Mouse (Mus musculus) urinary bladder, postnatal 4 days (tissue): ENCODE results near the gene Pex16.

Experiments used
- DNase-seq, 2 experiments: peaks; one replicate each; pipeline ENCODE4 v3.0.0; 2021 to 2022; ENCODE audit warnings: low spot score in 2 of 2

Gene Pex16

GRCm38 (mm10) chr2:92422388-92423135 lies 48.1 kb downstream of the Pex16 start:
- DNase-seq: no peak

- no peak for DNase-seq
These were observed 48.7 kb downstream of the Pex16 start for GRCm38 (mm10) chr2:92423156-92423555.

- peak; percentile 84 to 86 for DNase-seq
These were observed 49.4 kb downstream of the Pex16 start for GRCm38 (mm10) chr2:92423702-92424461.

DNA sequence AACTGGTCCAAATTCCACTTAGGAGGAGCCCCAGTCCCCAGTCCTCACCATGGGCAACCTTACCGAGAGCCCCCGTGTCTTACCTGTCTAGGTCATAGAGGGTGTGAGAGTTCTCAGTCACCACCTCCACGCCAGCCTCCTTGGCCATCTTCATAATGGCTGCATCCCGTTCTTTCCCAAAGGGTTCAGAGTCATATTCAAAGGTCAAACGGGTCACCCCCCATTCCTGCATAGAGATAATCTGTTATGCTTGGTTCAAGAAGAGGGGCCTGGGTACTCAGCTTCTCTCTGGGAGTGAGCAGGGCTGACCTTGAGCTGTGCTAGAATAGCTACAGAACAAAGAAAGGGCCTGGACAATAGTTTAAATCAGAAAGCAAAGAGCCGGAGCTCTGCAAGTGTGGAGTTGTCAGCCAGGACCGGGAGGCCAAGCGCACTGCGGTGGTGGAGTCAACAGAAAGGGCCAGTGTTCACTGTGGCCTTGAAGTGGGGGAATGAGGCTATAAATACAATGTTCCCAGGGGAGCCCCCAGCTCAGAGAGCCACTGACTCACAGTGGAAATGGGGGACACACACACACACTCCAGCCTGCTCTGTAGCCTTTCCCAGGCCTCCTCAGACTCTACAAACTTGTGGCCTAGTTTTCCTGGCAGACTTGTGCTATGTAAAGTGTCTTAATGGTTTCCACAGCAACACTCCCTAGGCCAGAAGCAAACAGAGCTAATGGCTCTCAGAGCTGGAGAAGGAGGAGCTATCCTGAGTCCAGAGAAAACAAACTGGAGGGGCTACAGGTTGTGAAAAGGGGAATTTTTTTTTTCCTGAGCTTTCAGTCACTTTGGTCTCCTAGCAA lies 50.2 kb downstream of the Pex16 start:
- peak in 1 of 2 experiments; percentile 54 for DNase-seq

DNA sequence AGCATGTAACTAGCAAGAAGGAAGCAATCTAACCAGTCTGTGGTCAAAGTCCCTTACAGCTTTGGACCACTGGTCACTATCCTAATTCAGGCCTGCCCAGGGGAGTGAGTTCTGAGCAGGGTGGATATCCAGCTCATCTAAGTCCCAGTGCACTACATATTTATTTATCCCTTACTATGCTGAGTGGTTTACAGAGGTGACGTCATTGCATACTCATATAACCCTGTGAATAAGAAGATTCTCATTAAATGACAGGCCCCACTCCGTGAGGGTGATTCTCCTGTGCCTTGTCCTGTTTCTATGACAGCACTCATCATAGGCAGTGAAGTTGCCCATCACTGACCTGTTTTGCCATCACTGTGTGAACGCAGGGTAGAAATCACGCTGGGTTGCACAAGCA lies 50.9 kb downstream of the Pex16 start:
- no peak for DNase-seq

DNA sequence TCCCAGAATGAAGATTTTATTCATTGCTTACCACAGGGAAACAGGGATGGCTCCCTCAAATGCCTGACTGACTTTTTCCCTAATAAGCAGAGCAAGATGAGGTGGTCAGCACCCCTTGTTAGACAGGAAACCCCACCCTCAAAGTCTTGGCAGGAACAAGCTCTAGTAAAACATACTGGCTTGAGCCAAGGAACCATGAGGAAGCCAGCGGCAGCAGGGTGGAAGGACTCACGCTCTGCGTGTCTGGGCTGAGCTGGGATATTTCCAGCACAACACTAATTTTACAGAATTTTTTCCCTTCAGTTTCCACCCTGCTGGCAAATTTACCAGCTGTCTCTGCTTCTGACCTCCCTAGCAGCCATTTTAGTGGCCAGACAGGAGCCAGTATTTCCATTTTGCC lies 52.0 kb downstream of the Pex16 start:
- no peak for DNase-seq

- peak; percentile 68 to 70 for DNase-seq
These were observed 53.4 kb downstream of the Pex16 start for GRCm38 (mm10) chr2:92427882-92428281.

DNA sequence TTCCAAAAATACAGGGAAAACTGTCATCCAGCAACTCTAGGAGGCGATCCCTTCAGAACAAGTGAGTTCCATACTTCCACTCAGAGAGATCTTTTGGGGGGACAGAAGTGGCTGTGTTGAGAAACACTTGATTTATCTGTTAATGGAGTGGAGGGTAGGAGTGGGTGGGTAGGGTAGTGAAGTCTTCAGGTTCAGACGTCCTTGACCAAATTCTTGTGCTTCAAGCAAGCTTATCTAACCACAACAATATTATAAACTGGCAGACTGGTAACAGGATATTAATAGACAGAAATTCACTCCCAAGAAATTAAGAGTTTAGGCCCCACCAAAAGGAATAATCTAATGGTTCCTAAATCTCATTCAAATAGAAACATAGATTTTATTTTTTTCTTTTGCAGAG lies 55.6 kb downstream of the Pex16 start:
- no peak for DNase-seq
